Mouse (Mus musculus) limb, embryonic 13.5 days (tissue): ENCODE data around the gene Atxn7. TPM values are rescaled to one million over a fixed set of nuclear protein-coding genes. Genes with fewer than 3 reads are reported as not detected.

Experiments
- ATAC-seq: fragments of 200-750 bp; cut with Nextera tagmentation; 2 replicates; pipeline ENCODE4 v1.8.0; 2017; ENCODE audit warnings: low read depth, moderate number of reproducible peaks, moderate TSS enrichment; ENCODE audit not compliant: low FRiP score
- H3K27ac ChIP-seq: fragments of 300-500 bp; sonication (generic); 2 replicates; pipeline ENCODE4 v1.5.1; 2015; ENCODE audit warnings: inconsistent platforms, mild to moderate bottlenecking, moderate library complexity
- H3K27me3 ChIP-seq: fragments of 300-500 bp; sonication (generic); 2 replicates; pipeline ENCODE4 v1.6.1; 2015; ENCODE audit warnings: mild to moderate bottlenecking, inconsistent platforms
- H3K36me3 ChIP-seq: fragments of 300-500 bp; sonication (generic); 2 replicates; pipeline ENCODE4 v1.6.1; 2015; ENCODE audit warnings: inconsistent platforms, mild to moderate bottlenecking, moderate library complexity
- H3K4me1 ChIP-seq: fragments of 300-500 bp; sonication (generic); 2 replicates; pipeline ENCODE4 v1.6.1; 2015; ENCODE audit warnings: inconsistent platforms
- H3K4me2 ChIP-seq: fragments of 300-500 bp; sonication (generic); replicated peaks from 2 replicates; pipeline ENCODE4 v1.6.1; 2015; ENCODE audit warnings: inconsistent platforms, mild to moderate bottlenecking, moderate library complexity
- H3K4me3 ChIP-seq: fragments of 300-500 bp; sonication (generic); 2 replicates; pipeline ENCODE4 v1.5.1; 2015; ENCODE audit warnings: moderate library complexity, mild to moderate bottlenecking, inconsistent platforms
- H3K9ac ChIP-seq: fragments of 300-500 bp; sonication (generic); 2 replicates; pipeline ENCODE4 v1.6.1; 2015; ENCODE audit warnings: mild to moderate bottlenecking, inconsistent platforms
- H3K9me3 ChIP-seq: fragments of 300-500 bp; sonication (generic); 2 replicates; pipeline ENCODE4 v1.6.1; 2016; ENCODE audit warnings: inconsistent platforms
- WGBS: fragments of 180-500 bp; shearing (Covaris S2); methylation state at CpG from one replicate; pipeline ENCODE4 v1.1.7; 2015; 5-methylcytosine and 5-hydroxymethylcytosine counted together
- polyA plus RNA-seq: library from polyadenylated mRNA; unstranded; fragments of >200 nt; fragmentation: Nextera tagmentation; extraction: Ambion mirVana; gene quantifications from 2 replicates; pipeline ENCODE4 v1.2.1, GENCODE M21; 2015

Gene Atxn7
- polyA plus RNA-seq, 1 experiment from 2014 or later, result 4.4 TPM

DNA sequence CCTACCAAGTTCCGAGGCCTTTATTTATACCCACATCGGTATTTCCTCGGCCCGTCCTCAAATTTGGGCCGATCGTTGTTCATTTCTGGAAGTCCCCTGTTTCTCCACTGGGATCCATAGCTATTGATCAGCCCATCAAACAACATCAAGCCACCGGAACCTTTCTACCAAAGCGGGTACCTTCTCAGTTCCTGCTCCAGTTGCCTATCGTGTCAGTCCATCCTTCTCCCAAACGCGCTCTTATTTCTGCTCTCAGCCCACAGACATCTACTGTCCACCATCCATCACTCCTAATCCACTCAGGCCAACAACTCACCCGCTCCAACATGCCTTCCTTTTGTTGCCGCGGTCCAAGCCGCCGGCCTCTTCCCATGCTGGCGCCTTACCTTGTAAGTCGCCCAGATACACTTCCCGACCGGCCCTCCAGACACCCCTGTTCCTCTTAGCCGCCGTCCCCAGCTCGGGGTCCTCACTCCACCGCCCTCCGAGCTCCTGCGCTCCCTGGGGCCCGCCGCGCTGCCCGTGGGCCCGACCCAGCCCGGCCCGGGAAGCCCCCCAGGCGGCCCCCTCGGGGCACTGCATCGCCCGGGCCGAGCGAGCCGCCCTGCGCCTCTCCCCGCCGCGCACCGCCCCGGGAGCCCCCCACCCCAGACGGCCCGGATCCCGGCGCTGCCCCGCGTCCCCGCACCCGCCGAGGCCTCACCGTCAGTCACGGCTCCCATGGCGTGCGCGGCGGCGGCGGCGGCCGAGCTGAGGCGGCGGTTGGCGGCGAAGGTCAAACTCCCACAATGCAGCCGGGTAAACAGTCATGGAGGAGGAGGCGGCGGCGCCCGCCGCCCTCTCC, 536 bp upstream of the Atxn7 start:
- WGBS, result 1% methylated on average over 37 of the region's 75 CpGs
- peak overlapping the region; percentile 99 for H3K9ac ChIP-seq
- peak overlapping the region; percentile 90 for H3K4me3 ChIP-seq
- H3K4me2 ChIP-seq, result peak overlapping the region; percentile 72
- no peaks in the 10 kb centered on the region for H3K9me3 ChIP-seq
- peaks cover 20% of the 10 kb centered on the region for H3K4me1 ChIP-seq
- peak overlapping the region; percentile 91 for H3K27ac ChIP-seq
- ATAC-seq, result peak; percentile 82
- H3K36me3 ChIP-seq, result peaks cover 5% of the 10 kb centered on the region
- H3K27me3 ChIP-seq, result no peaks in the 10 kb centered on the region

- Histone ChIP-seq H3K9me3 (no peaks in the 10 kb centered on the region), H3K9ac (no peak overlapping the region), H3K4me1 (peaks cover 20% of the 10 kb centered on the region), H3K4me3 (no peak overlapping the region), H3K36me3 (no peaks in the 10 kb centered on the region), H3K4me2 (no peak overlapping the region), H3K27me3 (no peaks in the 10 kb centered on the region), H3K27ac (no peak overlapping the region)
- ATAC-seq, result no peak
- 92% methylated on average over 6 of the region's 6 CpGs for WGBS
Measured at GRCm38 (mm10) chr14:13962476-13962875, 1.2 kb downstream of the Atxn7 start.

DNA sequence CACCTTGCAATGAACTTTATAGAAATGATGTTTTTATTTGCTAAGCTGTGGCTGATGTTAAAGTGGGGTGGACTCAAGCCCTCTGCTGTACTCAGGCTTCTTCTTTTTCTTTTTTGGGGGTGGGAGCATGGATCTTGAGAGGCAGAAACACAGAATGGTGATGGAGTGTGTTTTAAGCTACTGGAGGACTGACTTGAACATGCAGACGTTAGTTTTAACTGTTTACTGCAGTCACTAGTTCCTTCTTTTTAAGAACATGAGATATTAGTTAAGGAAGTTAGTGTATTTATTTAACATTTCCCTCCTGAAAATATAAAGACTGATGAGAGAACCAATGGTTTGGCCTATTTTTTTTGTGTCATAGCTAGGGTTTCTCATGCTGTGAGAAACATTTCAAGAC, 2.3 kb downstream of the Atxn7 start:
- no peak overlapping the region for H3K4me3 ChIP-seq
- H3K9me3 ChIP-seq, result no peaks in the 10 kb centered on the region
- no peaks in the 10 kb centered on the region for H3K36me3 ChIP-seq
- no peak overlapping the region for H3K27ac ChIP-seq
- no peaks in the 10 kb centered on the region for H3K27me3 ChIP-seq
- no peak overlapping the region for H3K9ac ChIP-seq
- H3K4me1 ChIP-seq, result peaks cover 16% of the 10 kb centered on the region
- no peak overlapping the region for H3K4me2 ChIP-seq
- WGBS, result 65% methylated on average over 1 of the region's 1 CpGs
- no peak for ATAC-seq

DNA sequence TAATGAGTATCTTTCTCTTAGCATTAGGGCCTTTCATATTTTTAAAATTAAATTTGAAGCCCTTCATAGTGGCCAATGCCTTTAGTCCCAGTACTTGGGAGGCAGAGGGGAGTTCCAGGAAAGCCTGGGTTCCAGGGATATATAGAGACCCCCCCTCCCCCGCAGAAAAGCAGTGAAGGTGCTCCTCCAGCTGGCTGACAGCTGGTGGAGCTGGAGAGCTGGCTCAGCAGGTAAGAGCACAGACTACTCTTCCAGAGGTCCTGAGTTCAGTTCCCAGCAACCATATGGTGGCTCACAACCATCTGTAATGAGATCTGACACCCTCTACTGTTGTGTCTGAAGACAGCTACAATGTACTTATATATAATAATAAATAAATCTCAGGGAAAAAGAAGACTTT, 6.4 kb downstream of the Atxn7 start:
- ATAC-seq, result no peak
- Histone ChIP-seq H3K27ac (no peak overlapping the region), H3K27me3 (no peaks in the 10 kb centered on the region), H3K9me3 (no peaks in the 10 kb centered on the region), H3K4me1 (peaks cover 8% of the 10 kb centered on the region), H3K36me3 (no peaks in the 10 kb centered on the region), H3K4me2 (no peak overlapping the region), H3K9ac (no peak overlapping the region), H3K4me3 (no peak overlapping the region)
- WGBS, result 44% methylated on average over 1 of the region's 1 CpGs

GRCm38 (mm10) chr14:13968476-13968875, 7.2 kb downstream of the Atxn7 start:
- no peak overlapping the region for H3K27ac ChIP-seq
- no peak overlapping the region for H3K9ac ChIP-seq
- no peak for ATAC-seq
- 52% methylated on average over 5 of the region's 5 CpGs for WGBS
- H3K27me3 ChIP-seq, result no peaks in the 10 kb centered on the region
- peaks cover 8% of the 10 kb centered on the region for H3K4me1 ChIP-seq
- H3K9me3 ChIP-seq, result no peaks in the 10 kb centered on the region
- no peak overlapping the region for H3K4me2 ChIP-seq
- H3K4me3 ChIP-seq, result no peak overlapping the region
- H3K36me3 ChIP-seq, result no peaks in the 10 kb centered on the region

DNA sequence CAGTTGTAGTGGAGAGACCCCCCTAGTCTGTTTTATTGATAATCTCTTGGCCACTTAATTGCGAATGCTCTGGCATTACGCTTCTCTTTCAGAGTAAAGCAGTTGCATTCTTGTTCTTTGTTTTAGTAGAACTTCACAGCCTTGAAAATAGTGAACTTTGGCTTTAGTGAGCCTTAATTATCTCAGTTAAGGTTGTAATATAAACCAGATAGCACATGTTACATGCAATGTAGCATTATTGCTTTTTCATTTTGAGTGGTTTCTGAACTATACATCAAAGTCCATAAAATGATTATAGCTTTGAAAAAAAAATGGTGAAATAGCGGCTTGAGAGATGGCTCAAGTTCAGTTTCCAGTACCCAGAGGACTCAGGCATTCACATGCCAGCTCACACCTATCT, 9.3 kb downstream of the Atxn7 start:
- 54% methylated on average over 3 of the region's 3 CpGs for WGBS
- H3K27ac ChIP-seq, result no peak overlapping the region

DNA sequence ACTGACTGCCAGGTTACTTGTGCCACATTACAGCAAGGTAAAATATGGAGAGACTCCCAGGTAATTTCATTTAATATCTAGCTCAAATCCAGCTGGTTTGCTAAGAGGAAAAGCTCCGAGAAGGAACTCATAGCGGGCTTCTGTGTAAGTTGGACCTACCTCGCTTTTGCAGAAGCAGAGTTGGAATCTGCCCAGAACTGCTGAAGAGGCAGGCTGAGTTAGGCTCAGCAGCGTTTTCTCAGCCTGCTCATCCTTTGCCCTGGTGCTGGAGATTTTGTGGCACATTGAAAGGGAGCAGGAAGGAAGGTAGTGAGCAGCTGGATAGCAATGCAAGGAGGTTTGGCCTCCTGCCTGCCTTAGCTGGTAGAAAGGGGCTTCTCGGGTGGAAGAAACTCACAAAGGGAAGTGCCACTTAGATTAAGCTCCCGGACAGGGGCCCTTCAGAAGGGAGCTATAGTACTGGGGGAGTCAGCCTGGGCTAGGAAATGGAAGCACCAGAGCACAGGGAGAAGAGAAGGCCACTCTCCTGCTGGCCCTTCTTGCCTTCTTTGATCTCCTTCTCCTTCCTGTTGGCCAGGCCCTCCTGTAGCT, 10.5 kb downstream of the Atxn7 start:
- peaks cover 8% of the 10 kb centered on the region for H3K4me1 ChIP-seq
- no peak overlapping the region for H3K9ac ChIP-seq
- no peak overlapping the region for H3K4me3 ChIP-seq
- H3K4me2 ChIP-seq, result no peak overlapping the region
- no peak for ATAC-seq
- H3K9me3 ChIP-seq, result no peaks in the 10 kb centered on the region
- no peaks in the 10 kb centered on the region for H3K27me3 ChIP-seq
- WGBS, result 58% methylated on average over 6 of the region's 6 CpGs
- H3K27ac ChIP-seq, result no peak overlapping the region
- H3K36me3 ChIP-seq, result no peaks in the 10 kb centered on the region

More for the DNA sequence above, 9.3 kb downstream of the Atxn7 start:
- H3K36me3 ChIP-seq, result no peaks in the 10 kb centered on the region
- H3K4me3 ChIP-seq, result no peak overlapping the region
- no peaks in the 10 kb centered on the region for H3K27me3 ChIP-seq
- H3K4me1 ChIP-seq, result peaks cover 8% of the 10 kb centered on the region
- no peak overlapping the region for H3K9ac ChIP-seq
- no peak overlapping the region for H3K4me2 ChIP-seq
- ATAC-seq, result no peak
- H3K9me3 ChIP-seq, result no peaks in the 10 kb centered on the region

DNA sequence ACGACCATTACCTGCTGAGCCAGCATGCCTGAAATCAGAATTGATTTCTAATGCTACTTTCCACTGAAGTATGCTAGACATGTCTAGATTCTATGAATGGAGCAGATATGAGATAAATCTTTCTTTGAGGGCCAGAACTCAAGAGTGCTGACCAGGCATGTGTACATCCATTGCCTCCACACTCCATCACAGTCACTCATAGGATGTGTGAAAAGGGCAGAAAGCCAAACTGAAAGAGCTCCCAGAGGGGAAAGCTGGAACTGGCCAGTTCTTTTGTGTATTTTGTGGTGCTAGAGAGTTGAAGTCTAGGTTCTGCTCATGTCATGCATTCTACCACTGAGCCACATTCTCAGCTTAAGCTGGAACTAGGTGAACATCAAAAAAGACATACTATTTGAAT, 16.3 kb downstream of the Atxn7 start:
- Histone ChIP-seq H3K27ac (no peak overlapping the region), H3K9me3 (no peaks in the 10 kb centered on the region), H3K36me3 (no peaks in the 10 kb centered on the region), H3K9ac (no peak overlapping the region), H3K4me3 (no peak overlapping the region), H3K4me2 (no peak overlapping the region), H3K27me3 (no peaks in the 10 kb centered on the region), H3K4me1 (no peaks in the 10 kb centered on the region)
- WGBS, result 63% methylated on average over 1 of the region's 1 CpGs
- ATAC-seq, result no peak

DNA sequence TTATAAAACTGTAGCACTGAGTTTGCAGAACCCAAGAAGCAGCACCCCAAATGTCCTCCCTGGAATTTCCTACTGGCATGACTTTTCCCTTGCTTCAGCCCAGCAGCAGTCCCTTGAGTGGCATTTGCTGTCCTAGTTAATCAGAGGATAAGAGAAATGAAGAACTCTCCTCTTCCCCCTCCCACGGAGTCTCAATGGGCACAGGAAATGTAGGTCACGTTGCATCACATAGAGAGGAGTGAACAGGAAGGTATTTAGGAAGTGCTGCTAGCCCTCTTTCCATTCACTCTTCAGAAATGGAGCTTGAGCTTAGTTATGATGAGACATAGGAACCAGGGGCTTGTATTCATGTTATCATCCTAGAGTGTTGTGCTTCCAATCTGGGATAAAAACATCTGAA, 20.0 kb downstream of the Atxn7 start:
- 53% methylated on average over 2 of the region's 2 CpGs for WGBS
- ATAC-seq, result no peak
- H3K27ac ChIP-seq, result no peak overlapping the region
- no peak overlapping the region for H3K9ac ChIP-seq
- H3K9me3 ChIP-seq, result no peaks in the 10 kb centered on the region
- no peaks in the 10 kb centered on the region for H3K36me3 ChIP-seq
- H3K4me1 ChIP-seq, result no peaks in the 10 kb centered on the region
- no peak overlapping the region for H3K4me3 ChIP-seq
- no peaks in the 10 kb centered on the region for H3K27me3 ChIP-seq
- H3K4me2 ChIP-seq, result no peak overlapping the region

DNA sequence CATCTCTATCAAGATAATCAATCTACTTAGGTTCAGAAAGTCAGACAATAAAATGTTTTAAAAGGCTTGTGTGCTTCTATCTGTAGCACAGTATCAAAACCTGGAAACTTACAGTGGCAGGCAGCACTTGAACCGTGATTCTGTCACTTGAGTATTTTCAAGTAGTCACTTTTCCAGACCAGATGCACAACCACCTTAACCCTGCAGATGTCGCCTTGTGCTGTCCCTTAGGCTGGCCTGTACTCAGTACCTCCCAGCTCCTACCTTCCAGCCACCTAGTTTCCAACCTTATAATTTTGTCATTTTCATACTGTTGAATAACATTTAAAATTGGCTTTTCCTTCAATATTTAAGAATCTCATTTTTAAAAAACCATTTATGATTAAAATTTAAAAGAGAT, 20.9 kb downstream of the Atxn7 start:
- Histone ChIP-seq H3K4me2 (no peak overlapping the region), H3K4me3 (no peak overlapping the region), H3K36me3 (no peaks in the 10 kb centered on the region), H3K27me3 (no peaks in the 10 kb centered on the region), H3K9me3 (no peaks in the 10 kb centered on the region), H3K27ac (no peak overlapping the region), H3K4me1 (no peaks in the 10 kb centered on the region), H3K9ac (no peak overlapping the region)
- ATAC-seq, result no peak
- WGBS, result 61% methylated on average over 2 of the region's 2 CpGs

GRCm38 (mm10) chr14:13988397-13988796, 27.2 kb downstream of the Atxn7 start:
- H3K4me1 ChIP-seq, result no peaks in the 10 kb centered on the region

GRCm38 (mm10) chr14:13990741-13991140, 29.5 kb downstream of the Atxn7 start:
- H3K4me1 ChIP-seq, result no peaks in the 10 kb centered on the region

More at GRCm38 (mm10) chr14:13988397-13988796, 27.2 kb downstream of the Atxn7 start:
- Histone ChIP-seq H3K4me3 (no peak overlapping the region), H3K9ac (no peak overlapping the region), H3K27ac (no peak overlapping the region), H3K27me3 (no peaks in the 10 kb centered on the region), H3K4me2 (no peak overlapping the region), H3K9me3 (no peaks in the 10 kb centered on the region), H3K36me3 (no peaks in the 10 kb centered on the region)
- ATAC-seq, result no peak
- 59% methylated on average over 2 of the region's 2 CpGs for WGBS

More at GRCm38 (mm10) chr14:13990741-13991140, 29.5 kb downstream of the Atxn7 start:
- no peak overlapping the region for H3K4me3 ChIP-seq
- no peaks in the 10 kb centered on the region for H3K36me3 ChIP-seq
- H3K27me3 ChIP-seq, result no peaks in the 10 kb centered on the region
- no peak for ATAC-seq
- H3K4me2 ChIP-seq, result no peak overlapping the region
- no peaks in the 10 kb centered on the region for H3K9me3 ChIP-seq
- WGBS, result 83% methylated on average over 3 of the region's 3 CpGs
- H3K27ac ChIP-seq, result no peak overlapping the region
- H3K9ac ChIP-seq, result no peak overlapping the region
